In the genomic region with DNA sequence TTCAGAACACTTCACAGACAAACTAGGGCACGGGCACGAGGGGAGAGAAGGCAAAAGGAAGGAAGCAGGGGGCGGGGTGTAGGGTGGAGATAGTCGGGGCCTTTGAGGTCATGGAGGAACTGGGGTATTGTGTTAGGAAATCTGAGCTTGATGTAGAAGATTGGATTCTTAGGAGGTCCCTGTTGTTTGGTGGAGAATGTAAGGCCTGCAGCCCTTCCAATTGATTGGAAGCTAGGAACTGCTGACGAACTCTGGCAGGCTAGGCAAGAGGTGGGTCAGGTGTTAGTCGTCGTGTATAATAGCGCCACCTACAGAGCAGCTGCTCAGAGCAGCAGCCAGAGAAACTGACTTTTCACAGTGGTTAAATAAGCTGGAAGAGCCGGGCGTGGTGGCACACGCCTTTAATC, we compare ENCODE assay signal across 8 mouse cellular contexts. TPM values are rescaled to one million over a fixed set of nuclear protein-coding genes. Genes with fewer than 3 reads are reported as not detected.
DNase-seq lines count a peak whose midpoint lies in the region; ATAC-seq and TF ChIP-seq lines count a peak whose summit lies in the region.
"Had no signal": no experiment of that assay in that cellular context is flagged by ENCODE, and none has a peak within 500 bp of the region (broad histone marks: within the 10 kb centered on the region; RNA-seq: fewer than 3 reads in every experiment).

No protein-coding gene starts in this region.

- peak; percentile 65 for TF ChIP-seq CTCF in gastrocnemius, adult 2 months (IDR thresholded peaks at IDR 0.05)

- no peaks in the 10 kb centered on the region for H3K9me3 ChIP-seq in megakaryocyte, embryonic 14.5 days
- H3K9me3 ChIP-seq: limb, embryonic 15.5 days had no signal

- H3K27me3 ChIP-seq in megakaryocyte, embryonic 14.5 days (replicated peaks) = peaks cover 3% of the 10 kb centered on the region
- H3K27me3 ChIP-seq: limb, embryonic 15.5 days had no signal

- no peak overlapping the region for H3K27ac ChIP-seq in brown adipose tissue, adult 24 weeks (replicated peaks; ENCODE audit: low read depth, low read length)
- H3K27ac ChIP-seq in gastrocnemius, adult 2 months = peak overlapping the region; percentile 24; the same call in 1 of the 2 replicates
- H3K27ac ChIP-seq: limb, embryonic 15.5 days had no signal

- no peaks in the 10 kb centered on the region for H3K4me1 ChIP-seq in brown adipose tissue, adult 24 weeks (ENCODE audit: control insufficient read depth, insufficient read depth, insufficient read length, low read length)
- H3K4me1 ChIP-seq in megakaryocyte, embryonic 14.5 days = peaks cover 6% of the 10 kb centered on the region
- H3K4me1 ChIP-seq: limb, embryonic 15.5 days had no signal

- peak overlapping the region; percentile 21; the same call in 1 of the 2 replicates for H3K4me3 ChIP-seq in brown adipose tissue, adult 24 weeks (ENCODE audit: insufficient read depth, low read depth, low read length)
- peak overlapping the region; percentile 40 for H3K4me3 ChIP-seq in gastrocnemius, adult 2 months
- peak overlapping the region; percentile 66 for H3K4me3 ChIP-seq in megakaryocyte, embryonic 14.5 days (replicated peaks)
- H3K4me3 ChIP-seq: limb, embryonic 15.5 days had no signal

- H3K36me3 ChIP-seq in megakaryocyte, embryonic 14.5 days (replicated peaks; ENCODE audit: low read length) = no peaks in the 10 kb centered on the region
- H3K36me3 ChIP-seq: limb, embryonic 15.5 days had no signal

- ATAC-seq in CD4-positive, CD25-positive, alpha-beta regulatory T cell, adult 4 months = peak; percentile 89

- DNase-seq in A20 (ENCODE audit: low read depth, low spot score) = peak; percentile 83
- peak; percentile 50 for DNase-seq in gastrocnemius, adult 2 months
- DNase-seq in kidney, adult 9 months = peak; percentile 80
- no peak for DNase-seq in ovary, postnatal 10 days (ENCODE audit: low spot score)

- intact Hi-C loops in gastrocnemius, adult 2 months (cut with DNase I) = loop anchor here (10.0 kb wide), 1 partner anchor 1304 kb away; no protein-coding TSS in a partner anchor

RNA-seq across cellular contexts. Expression of a gene that starts 35.8 kb away (rescaled TPM):
- 1 to 10 TPM in 1 of 2 experiments, under 1 TPM in 1; 0.30 to 3.9 TPM for polyA plus RNA-seq in CD4-positive, CD25-positive, alpha-beta regulatory T cell, adult 4 months (2017; shearing (Covaris generic))
- polyA plus RNA-seq in brown adipose tissue, adult 24 weeks (2012; ENCODE audit: insufficient read depth, insufficient read length, missing spikeins) = 35.3 and 38.8 TPM in 2 replicates
- 10 to 100 TPM in 1 of 2 experiments, 1 to 10 TPM in 1; 9.4 to 10.3 TPM for total RNA-seq in gastrocnemius, adult 2 months (2021)
- polyA plus RNA-seq in megakaryocyte, embryonic 14.5 days (2012; ENCODE audit: insufficient read depth, low replicate concordance) = 0.38 TPM in 1 of 2 replicates, not detected in the other
